Mouse (Mus musculus) bone marrow macrophage, adult 2 months (primary cell): ENCODE measurements at regions not wholly inside any gene's neighbourhood (a gene's known extent, or its start where the extent isn't known, plus 50 kb on each side); places are given as distances from the start of the nearest gene placed in this dataset.

Experiments used
- H3K27ac ChIP-seq: 2 replicates; pipeline ENCODE4 v1.5.1; 2012; ENCODE audit warnings: low read depth, low read length; ENCODE audit not compliant: insufficient read depth
- H3K4me1 ChIP-seq: 2 replicates; pipeline ENCODE4 v1.6.1; 2012; ENCODE audit warnings: low read length; ENCODE audit not compliant: control insufficient read depth, insufficient read depth
- H3K4me3 ChIP-seq: 2 replicates; pipeline ENCODE4 v1.5.1; 2012; ENCODE audit warnings: mild to moderate bottlenecking, low read length, moderate library complexity; ENCODE audit not compliant: insufficient read depth
- CTCF ChIP-seq: IDR thresholded peaks from 2 replicates; pipeline ENCODE4 v1.5.1; 2012; ENCODE audit warnings: low read depth, mild to moderate bottlenecking, low read length, moderate library complexity
- POLR2A ChIP-seq: IDR thresholded peaks from 2 replicates; pipeline ENCODE4 v1.6.1; 2012; ENCODE audit warnings: mild to moderate bottlenecking, low read depth, low read length, borderline replicate concordance

DNA sequence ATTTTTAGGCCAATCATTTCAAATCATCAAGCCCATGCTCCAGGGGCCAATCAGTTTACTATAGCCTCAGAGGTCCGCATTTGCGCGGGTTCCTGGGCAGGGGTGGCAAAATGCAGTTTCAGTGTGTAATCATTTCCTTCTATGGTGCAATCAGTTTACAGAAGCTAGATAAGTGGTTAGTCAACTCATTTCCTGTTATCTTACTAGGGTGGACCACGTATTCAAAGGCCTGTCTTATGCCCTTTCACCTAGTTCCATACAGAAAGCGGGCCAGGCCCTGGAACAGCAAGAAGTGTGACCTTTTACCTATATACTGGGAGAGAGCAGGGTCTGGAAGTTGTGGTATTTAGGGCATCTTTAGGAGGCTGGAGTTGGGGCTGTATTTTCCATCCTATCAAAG is 62.0 kb upstream of the Qrfpr start:
- Histone ChIP-seq H3K4me3 (no peak overlapping the region), H3K27ac (no peak overlapping the region), H3K4me1 (no peaks in the 10 kb centered on the region)
- TF ChIP-seq POLR2A (no peak), CTCF (no peak)

DNA sequence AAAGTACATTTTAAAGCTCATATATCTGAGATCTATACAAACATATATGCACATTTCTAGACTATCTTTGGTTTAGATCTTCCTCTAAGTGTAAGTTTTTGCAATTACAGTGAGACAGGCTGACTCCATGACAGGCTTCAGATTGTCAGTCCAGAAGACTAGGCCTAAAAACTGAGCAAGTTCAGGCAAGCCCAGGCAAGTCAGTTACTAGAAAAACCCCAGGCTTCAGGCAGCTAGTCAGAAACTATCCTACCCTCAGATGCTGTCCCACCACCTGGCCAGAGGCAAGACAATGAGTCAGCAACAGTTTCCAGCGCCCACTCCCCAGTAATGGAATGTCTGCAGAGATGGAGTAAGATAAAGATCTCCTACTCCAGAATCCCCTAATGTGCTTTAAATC is 53.4 kb upstream of the Qrfpr start:
- TF ChIP-seq POLR2A = no peak
- no peak for TF ChIP-seq CTCF
- Histone ChIP-seq H3K4me3 (no peak overlapping the region), H3K27ac (no peak overlapping the region), H3K4me1 (no peaks in the 10 kb centered on the region)
